Mouse (Mus musculus): ENCODE measurements around the gene Fzd4. TPM values are rescaled to one million over a fixed set of nuclear protein-coding genes. Genes with fewer than 3 reads are reported as not detected.

Gene Fzd4
- polyA plus RNA-seq, 1 experiment = 0.60 TPM

DNA sequence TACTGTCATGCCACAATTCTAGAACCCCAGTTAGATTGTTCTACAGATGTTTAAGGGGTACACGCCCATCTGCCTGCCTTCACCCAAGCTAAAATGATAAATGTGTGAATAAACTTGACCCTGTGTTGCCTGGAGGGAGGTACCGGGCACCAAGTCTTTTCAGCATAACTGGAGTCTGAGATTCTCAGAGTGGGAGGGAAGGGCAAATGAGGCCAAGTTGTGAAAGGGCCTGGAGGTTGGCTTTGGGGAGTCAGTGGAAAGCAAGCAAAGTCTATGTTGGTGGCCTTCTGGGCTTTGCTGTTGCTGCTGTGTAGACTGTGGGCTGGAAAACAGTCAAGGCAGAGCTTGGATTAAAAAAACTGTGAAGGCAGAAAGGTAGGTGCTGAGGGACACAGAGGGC lies 13.6 kb downstream of the Fzd4 start:
- no peaks in the 10 kb centered on the region for H3K27me3 ChIP-seq (ENCODE audit: control insufficient read depth, insufficient read depth, insufficient read length)
- H3K79me3 ChIP-seq (ENCODE audit: low read depth) = no peaks in the 10 kb centered on the region
- no peak overlapping the region for H3ac ChIP-seq (ENCODE audit: control insufficient read depth, insufficient read length, low read depth)
- H3K36me3 ChIP-seq (ENCODE audit: control insufficient read depth, insufficient read depth) = no peaks in the 10 kb centered on the region
- H3K79me2 ChIP-seq (ENCODE audit: control insufficient read depth, insufficient read depth) = no peaks in the 10 kb centered on the region
- TF ChIP-seq MYOG (IDR thresholded peaks at IDR 0.05; ENCODE audit: control insufficient read depth, extremely low read depth, insufficient read length) = no peak
- no peak for TF ChIP-seq MYOD1 (IDR thresholded peaks at IDR 0.05; ENCODE audit: control insufficient read depth, insufficient read length, low read depth)
- no peak for TF ChIP-seq CEBPB (IDR thresholded peaks at IDR 0.05; ENCODE audit: low read depth)
- TF ChIP-seq CTCF (IDR thresholded peaks at IDR 0.05; ENCODE audit: control insufficient read depth, insufficient read depth, insufficient read length) = no peak
- no peak for TF ChIP-seq MAX (IDR thresholded peaks at IDR 0.05)
- TF ChIP-seq FOSL1 (IDR thresholded peaks at IDR 0.05; ENCODE audit: insufficient read depth, low read length, poor library complexity, severe bottlenecking) = no peak
- no peak for TF ChIP-seq USF1 (IDR thresholded peaks at IDR 0.05; ENCODE audit: low read depth)
- no peak overlapping the region for H3K4me3 ChIP-seq (ENCODE audit: insufficient read depth, poor library complexity, severe bottlenecking)

DNA sequence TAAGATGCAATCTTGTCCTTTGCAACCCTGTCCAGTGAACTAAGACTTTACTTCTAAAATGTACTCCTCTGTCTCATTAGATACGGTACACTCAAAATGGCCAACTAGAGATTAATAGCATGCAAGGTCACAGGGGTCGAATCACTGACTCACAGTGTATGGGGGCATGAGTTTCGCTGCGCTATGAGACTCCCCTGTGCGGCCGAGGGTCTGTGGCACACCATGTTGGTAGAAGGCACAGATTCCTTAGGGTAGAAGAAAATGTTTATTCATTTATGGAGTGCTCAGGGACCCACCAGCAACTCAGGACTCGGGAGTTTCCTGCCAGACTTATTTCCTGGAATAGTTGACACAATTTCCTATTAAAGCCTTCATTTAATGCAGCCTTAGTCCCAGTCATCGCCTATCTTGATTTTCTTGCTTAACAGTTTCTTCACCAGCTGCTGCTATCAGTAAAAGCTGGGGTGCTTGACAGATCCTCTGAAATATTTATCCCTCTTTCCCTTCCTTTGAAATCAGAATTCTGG lies 14.0 kb downstream of the Fzd4 start:
- TF ChIP-seq MAX (IDR thresholded peaks at IDR 0.05) = no peak
- TF ChIP-seq CTCF (IDR thresholded peaks at IDR 0.05; ENCODE audit: control insufficient read depth, insufficient read depth, insufficient read length) = no peak
- no peak for TF ChIP-seq USF1 (IDR thresholded peaks at IDR 0.05; ENCODE audit: low read depth)
- no peak for TF ChIP-seq FOSL1 (IDR thresholded peaks at IDR 0.05; ENCODE audit: insufficient read depth, low read length, poor library complexity, severe bottlenecking)
- no peak for TF ChIP-seq CEBPB (IDR thresholded peaks at IDR 0.05; ENCODE audit: low read depth)
- no peak for TF ChIP-seq MYOG (IDR thresholded peaks at IDR 0.05; ENCODE audit: control insufficient read depth, extremely low read depth, insufficient read length)
- no peak for TF ChIP-seq MYOD1 (IDR thresholded peaks at IDR 0.05; ENCODE audit: control insufficient read depth, insufficient read length, low read depth)
- H3K4me3 ChIP-seq (ENCODE audit: insufficient read depth, poor library complexity, severe bottlenecking) = no peak overlapping the region
- H3K36me3 ChIP-seq (ENCODE audit: control insufficient read depth, insufficient read depth) = no peaks in the 10 kb centered on the region
- no peak overlapping the region for H3ac ChIP-seq (ENCODE audit: control insufficient read depth, insufficient read length, low read depth)
- H3K79me3 ChIP-seq (ENCODE audit: low read depth) = no peaks in the 10 kb centered on the region
- H3K27me3 ChIP-seq (ENCODE audit: control insufficient read depth, insufficient read depth, insufficient read length) = no peaks in the 10 kb centered on the region
- no peaks in the 10 kb centered on the region for H3K79me2 ChIP-seq (ENCODE audit: control insufficient read depth, insufficient read depth)

DNA sequence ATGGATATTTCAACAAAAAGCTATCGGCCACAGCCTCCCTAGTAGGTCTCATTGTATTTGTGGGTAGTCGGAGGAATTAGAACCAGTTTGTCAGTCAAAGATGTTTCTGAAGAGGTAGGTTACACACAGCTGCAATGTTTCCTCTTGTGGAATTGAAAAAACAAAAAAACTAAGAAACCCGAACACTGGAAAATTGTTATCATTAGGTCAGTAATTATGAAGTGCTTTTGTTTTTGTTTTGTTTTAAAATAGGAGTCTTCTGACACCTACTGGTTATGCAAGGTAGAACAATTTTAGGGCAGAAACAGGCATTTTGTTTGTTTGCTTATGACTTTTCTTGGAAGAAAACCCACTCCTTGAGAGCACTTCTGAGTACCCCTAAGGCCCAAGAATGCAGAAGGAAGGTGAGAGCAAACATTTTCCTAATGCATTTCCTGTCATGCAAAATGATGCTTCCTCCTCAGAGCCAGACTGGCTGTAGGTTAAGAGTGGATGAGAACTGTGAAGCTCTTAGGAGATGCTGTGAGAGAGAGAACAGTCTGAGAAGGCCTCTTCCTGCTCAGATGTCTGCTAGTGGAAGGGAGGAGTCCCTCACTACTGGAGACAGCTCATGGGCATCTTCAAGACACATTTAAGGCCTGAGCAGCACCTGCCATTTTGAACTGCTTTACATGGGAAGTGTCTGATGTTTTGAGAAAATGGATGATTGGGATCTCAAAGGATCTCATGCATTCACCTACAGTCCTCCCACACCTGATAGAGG lies 14.9 kb downstream of the Fzd4 start:
- H3K4me3 ChIP-seq (ENCODE audit: insufficient read depth, poor library complexity, severe bottlenecking) = no peak overlapping the region
- no peaks in the 10 kb centered on the region for H3K79me3 ChIP-seq (ENCODE audit: low read depth)
- no peaks in the 10 kb centered on the region for H3K27me3 ChIP-seq (ENCODE audit: control insufficient read depth, insufficient read depth, insufficient read length)
- H3K79me2 ChIP-seq (ENCODE audit: control insufficient read depth, insufficient read depth) = no peaks in the 10 kb centered on the region
- TF ChIP-seq USF1 (IDR thresholded peaks at IDR 0.05; ENCODE audit: low read depth) = no peak
- no peak for TF ChIP-seq MYOD1 (IDR thresholded peaks at IDR 0.05; ENCODE audit: control insufficient read depth, insufficient read length, low read depth)
- no peak for TF ChIP-seq MYOG (IDR thresholded peaks at IDR 0.05; ENCODE audit: control insufficient read depth, extremely low read depth, insufficient read length)
- no peak for TF ChIP-seq CEBPB (IDR thresholded peaks at IDR 0.05; ENCODE audit: low read depth)
- no peak for TF ChIP-seq FOSL1 (IDR thresholded peaks at IDR 0.05; ENCODE audit: insufficient read depth, low read length, poor library complexity, severe bottlenecking)
- TF ChIP-seq MAX (IDR thresholded peaks at IDR 0.05) = no peak
- TF ChIP-seq CTCF (IDR thresholded peaks at IDR 0.05; ENCODE audit: control insufficient read depth, insufficient read depth, insufficient read length) = no peak
- no peak overlapping the region for H3ac ChIP-seq (ENCODE audit: control insufficient read depth, insufficient read length, low read depth)
- no peaks in the 10 kb centered on the region for H3K36me3 ChIP-seq (ENCODE audit: control insufficient read depth, insufficient read depth)

DNA sequence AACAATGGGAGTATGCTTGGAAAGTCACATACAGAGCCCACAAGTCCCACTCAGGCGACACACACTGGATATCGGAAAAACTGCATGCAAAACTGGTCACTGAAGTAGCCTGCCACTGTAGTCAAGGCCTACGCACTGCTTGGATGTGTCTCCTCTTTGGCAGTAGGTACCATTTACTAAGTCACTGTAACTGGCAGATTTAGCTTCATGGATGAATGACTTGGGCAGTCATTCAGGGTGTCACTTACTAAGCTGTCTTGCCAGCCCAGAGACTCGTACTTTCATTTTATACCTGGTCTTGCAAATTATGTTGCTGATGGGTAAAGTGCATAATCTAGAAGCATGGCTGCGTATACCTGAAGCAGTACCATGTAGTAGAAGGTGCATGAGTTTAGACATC lies 17.1 kb downstream of the Fzd4 start:
- Histone ChIP-seq H3K79me2 (ENCODE audit: control insufficient read depth, insufficient read depth) (no peaks in the 10 kb centered on the region), H3K27me3 (ENCODE audit: control insufficient read depth, insufficient read depth, insufficient read length) (no peaks in the 10 kb centered on the region), H3K36me3 (ENCODE audit: control insufficient read depth, insufficient read depth) (no peaks in the 10 kb centered on the region), H3K79me3 (ENCODE audit: low read depth) (no peaks in the 10 kb centered on the region), H3K4me3 (ENCODE audit: insufficient read depth, poor library complexity, severe bottlenecking) (no peak overlapping the region), H3ac (ENCODE audit: control insufficient read depth, insufficient read length, low read depth) (no peak overlapping the region)
- no peak for TF ChIP-seq MYOD1 (IDR thresholded peaks at IDR 0.05; ENCODE audit: control insufficient read depth, insufficient read length, low read depth)
- TF ChIP-seq USF1 (IDR thresholded peaks at IDR 0.05; ENCODE audit: low read depth) = no peak

DNA sequence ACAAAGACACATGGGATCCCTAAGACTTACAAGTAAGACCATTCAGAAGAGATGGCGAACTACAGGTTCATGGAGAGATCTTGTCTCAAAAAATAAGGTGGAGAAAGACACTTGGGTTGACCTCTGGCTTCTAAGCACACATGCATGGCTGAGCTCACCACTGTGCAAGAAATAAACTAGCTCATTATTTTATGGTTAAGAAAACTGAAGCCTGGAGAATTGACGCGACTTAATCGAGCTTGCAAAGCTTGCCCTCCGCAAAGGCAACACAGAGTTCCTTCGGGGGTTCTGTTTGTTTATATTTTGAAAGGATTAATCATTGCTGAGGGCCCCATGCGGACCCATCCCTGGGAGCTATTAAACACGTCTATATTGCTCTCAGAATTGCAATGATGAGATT lies 18.5 kb downstream of the Fzd4 start:
- no peaks in the 10 kb centered on the region for H3K79me3 ChIP-seq (ENCODE audit: low read depth)
- H3ac ChIP-seq (ENCODE audit: control insufficient read depth, insufficient read length, low read depth) = no peak overlapping the region
- no peaks in the 10 kb centered on the region for H3K79me2 ChIP-seq (ENCODE audit: control insufficient read depth, insufficient read depth)
- no peaks in the 10 kb centered on the region for H3K27me3 ChIP-seq (ENCODE audit: control insufficient read depth, insufficient read depth, insufficient read length)
- H3K36me3 ChIP-seq (ENCODE audit: control insufficient read depth, insufficient read depth) = no peaks in the 10 kb centered on the region
- no peak for TF ChIP-seq FOSL1 (IDR thresholded peaks at IDR 0.05; ENCODE audit: insufficient read depth, low read length, poor library complexity, severe bottlenecking)
- no peak for TF ChIP-seq MYOD1 (IDR thresholded peaks at IDR 0.05; ENCODE audit: control insufficient read depth, insufficient read length, low read depth)
- no peak for TF ChIP-seq CTCF (IDR thresholded peaks at IDR 0.05; ENCODE audit: control insufficient read depth, insufficient read depth, insufficient read length)
- no peak for TF ChIP-seq USF1 (IDR thresholded peaks at IDR 0.05; ENCODE audit: low read depth)
- no peak for TF ChIP-seq CEBPB (IDR thresholded peaks at IDR 0.05; ENCODE audit: low read depth)
- no peak for TF ChIP-seq MAX (IDR thresholded peaks at IDR 0.05)
- no peak for TF ChIP-seq MYOG (IDR thresholded peaks at IDR 0.05; ENCODE audit: control insufficient read depth, extremely low read depth, insufficient read length)
- no peak overlapping the region for H3K4me3 ChIP-seq (ENCODE audit: insufficient read depth, poor library complexity, severe bottlenecking)
